Mouse (Mus musculus) frontal cortex, postnatal 10 days (tissue): ENCODE data around the gene Hs3st1.
A peak's percentile ranks its signal among the peaks of the same experiment; 100 is the strongest.

Experiments used
- DNase-seq, 2 experiments: peaks; one replicate each; pipeline ENCODE4 v3.0.0; 2022; ENCODE audit warnings: low spot score in 2 of 2, mixed read lengths in 1 of 2

Gene Hs3st1

DNA sequence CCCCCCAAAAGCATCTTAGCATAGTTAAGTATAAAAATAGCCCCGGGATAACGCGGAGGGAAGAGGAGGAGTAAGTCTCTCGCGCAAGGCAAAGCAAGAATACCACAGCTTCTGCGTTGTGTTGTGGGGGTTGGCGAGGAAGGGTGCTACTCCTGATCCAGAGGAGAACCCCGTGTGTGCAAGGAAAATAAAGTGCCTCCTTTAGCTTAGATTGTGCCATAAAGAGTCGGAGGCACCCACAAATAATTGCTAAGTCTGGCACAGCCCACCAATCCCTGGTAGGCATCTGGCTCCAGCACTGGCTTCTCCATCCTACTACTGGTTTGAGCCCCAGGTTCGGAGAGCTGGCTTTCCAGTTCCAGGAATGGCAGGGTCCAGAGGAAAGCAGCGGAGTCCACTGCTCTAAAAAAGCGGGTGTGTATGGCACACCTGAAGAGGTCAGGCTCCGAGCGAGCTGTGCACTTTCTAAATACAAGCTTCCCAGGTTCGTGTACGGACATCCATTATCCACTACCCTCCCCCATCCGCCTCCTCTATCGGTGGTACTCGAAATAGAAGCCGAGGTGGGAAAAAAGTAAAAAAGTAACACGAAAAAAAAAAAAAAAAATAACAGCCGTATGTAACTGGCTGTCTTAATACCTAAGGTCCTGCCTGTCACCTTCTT lies 111.9 kb downstream of the Hs3st1 start:
- no peak for DNase-seq

DNA sequence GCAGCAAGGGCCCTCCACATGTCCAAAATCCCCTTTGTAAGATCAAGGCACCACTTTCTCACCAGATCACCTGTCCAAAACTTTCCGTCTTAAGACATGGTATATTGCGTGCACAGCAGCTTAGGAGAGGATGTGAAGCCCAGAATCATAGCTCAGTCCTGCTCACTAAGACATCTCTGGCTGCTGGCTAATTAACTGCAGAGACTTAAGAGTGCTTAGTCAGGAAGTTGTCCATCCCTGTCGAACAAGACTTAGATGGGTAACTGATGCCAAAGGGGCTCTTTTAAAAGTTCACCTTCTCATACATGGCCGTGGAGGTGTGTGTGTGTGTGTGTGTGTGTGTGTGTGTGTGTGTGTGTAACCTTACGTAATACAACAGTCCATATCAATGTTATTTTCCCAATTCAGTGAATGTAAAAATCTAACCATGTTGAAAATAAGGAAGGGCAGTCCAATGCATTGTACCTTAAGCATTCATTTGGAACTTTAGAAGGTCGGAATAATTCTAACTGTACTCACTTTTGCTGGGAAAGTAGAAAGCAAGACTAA lies 113.0 kb downstream of the Hs3st1 start:
- DNase-seq: no peak

DNA sequence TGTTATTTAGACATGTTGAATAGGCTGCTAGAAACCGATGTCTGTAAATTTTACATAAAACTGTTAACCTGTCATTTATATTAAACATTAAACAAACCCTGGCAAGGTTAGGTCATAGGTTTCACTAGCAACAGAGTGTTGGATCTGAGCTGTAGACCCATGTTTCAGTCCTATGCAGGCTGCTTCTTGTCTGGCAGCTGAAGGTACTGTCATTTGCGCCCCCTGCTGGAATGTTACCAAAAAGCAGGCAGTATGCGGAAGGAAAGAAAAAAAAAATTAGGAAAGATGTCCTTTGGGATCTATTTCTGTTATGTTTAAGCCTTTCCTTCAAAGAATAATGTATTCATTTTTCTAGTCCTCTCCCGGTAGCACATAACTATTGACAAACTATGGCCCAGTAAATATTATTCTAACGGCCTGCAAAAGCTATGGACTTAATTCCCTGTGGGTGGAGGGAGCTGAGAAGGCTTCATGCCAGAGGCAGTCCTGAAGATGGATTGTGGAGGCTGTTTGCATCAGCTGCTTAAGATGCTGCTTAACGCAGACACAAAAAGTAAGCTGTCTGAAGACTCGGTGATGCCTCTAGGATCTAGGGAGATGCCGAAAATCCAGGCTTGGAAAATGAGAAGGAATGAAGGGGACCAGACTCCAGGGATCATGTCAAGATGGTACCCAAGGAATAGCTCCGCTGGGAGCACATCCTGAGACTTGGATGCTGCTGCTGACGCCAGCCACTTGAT lies 115.7 kb downstream of the Hs3st1 start:
- DNase-seq: peak in 1 of 2 experiments; percentile 65

DNA sequence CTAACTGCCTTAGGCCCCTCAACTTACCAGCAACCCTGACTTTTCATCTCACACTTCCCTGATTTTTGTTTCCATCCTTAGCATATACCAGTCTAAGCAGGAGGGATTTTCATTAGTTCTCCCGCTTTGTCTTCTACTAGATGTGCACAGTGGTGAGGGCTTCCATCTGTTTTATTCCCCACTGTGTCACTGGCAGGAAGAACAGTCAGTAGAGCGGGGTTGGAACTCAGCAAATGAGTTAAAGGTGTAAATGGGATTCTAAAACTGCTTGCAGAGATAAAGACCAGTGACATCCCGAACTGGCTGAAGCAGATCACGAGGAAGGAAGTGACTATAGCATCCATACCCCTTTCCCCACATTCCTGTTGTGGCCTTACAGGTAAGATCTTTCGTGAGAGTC lies 116.3 kb downstream of the Hs3st1 start:
- DNase-seq: no peak

DNA sequence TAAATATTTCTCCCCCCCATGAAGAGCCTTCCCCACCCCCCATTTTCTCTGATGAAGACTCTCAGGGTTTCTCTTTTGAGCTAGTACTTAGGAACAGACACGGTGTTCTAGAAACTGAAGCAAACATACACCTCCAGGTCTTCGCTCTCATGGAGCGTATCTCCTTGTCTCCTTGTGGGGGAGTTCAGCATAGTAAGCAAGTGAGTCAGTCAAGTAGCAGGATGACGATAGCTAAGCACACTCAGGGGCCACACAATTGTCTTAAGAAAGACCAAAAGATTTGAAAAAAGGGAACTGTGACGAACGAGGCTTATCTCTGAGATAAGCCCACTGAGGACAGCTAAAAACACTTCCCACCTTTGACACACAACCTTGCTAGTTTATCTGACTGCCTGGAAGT lies 117.4 kb downstream of the Hs3st1 start:
- no peak for DNase-seq

DNA sequence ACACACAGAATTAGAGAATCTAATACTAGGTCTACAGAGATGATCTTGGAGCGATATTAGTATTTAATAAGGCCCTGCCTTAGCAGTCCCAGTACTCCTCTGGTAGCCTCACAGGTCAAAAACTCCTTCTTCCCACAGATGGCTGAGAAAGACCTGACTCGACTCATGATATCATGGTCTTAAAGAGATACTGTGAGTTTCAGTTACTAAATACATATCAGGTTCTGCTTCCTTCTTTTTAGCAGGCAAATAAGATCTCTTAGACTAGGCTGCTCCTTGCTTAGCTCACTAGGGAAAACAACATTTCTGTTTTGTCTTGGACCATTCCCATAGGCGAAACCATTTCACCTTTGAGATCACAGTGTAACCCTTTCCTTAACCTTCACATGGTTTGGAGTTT lies 119.2 kb downstream of the Hs3st1 start:
- no peak for DNase-seq

DNA sequence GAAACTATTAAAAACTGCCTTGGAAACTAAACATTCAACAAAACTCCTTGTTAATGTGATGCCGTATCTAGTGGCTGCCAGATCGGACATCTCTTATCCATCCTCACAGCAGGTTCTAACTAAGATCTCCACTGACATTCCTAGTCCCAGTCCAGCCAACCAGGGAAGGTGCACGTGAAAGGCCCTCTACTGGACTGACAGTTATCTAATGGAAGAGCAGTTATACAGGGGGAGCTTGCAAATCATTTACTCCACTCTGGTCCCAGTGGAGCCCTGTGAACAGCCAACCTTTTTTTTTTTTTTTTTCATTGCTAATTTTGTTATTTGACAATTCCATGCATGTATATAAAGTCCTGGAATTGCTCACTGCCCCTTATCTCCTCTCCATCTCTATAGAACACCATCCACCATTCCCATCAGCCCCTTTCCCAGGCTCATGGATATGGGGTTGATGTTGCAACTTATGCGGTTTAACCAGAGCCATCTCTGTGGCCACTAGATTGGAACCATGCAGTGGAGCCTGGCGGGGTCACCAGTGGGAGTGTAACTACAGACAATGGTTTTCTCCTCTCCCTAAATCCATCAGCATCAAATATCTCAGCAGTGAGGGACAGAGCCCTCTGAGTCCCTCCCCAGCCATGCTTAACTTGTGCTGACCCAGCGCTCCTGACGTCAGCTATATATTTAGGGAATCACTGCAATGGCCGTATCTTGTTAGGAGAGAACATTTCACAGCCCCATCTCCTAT lies 120.8 kb downstream of the Hs3st1 start:
- no peak for DNase-seq

DNA sequence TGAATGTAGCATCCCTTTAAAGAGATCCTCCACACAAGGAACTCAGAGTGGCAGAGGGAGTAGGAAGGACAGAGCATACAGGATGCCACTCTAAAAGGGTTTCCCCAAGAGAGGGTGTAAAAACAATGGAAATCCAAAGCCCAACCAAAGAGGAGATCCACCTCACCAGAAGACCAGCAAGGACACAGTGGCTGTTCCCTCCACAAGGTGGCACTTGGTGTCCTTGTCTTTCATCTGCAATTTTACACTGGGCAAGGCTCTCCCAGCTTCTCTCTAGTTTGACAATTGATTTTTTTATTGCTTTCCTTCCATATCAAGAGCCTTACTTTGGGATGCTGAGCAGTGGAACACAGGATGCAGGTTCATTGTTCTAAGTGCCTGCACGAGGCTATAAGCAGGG lies 122.1 kb downstream of the Hs3st1 start:
- DNase-seq: no peak

DNA sequence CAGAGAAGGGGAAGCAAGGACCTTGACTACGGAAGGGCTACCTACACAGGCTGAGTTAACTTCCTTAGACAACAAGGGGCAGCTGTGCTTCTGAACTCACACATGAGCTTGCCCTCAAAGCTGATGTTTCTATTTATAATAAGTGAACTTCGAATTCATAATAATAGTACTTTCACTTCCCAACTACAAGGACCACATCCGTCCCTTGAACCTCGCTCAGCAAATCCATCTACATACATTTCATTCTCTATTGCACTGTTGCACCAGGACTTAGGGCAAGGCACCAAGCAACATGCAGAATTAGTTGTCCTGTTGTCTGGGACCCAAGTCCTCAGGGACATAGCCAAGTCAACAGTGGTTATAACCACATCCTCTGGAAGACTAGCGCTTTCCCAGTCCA lies 124.4 kb downstream of the Hs3st1 start:
- DNase-seq: no peak

DNA sequence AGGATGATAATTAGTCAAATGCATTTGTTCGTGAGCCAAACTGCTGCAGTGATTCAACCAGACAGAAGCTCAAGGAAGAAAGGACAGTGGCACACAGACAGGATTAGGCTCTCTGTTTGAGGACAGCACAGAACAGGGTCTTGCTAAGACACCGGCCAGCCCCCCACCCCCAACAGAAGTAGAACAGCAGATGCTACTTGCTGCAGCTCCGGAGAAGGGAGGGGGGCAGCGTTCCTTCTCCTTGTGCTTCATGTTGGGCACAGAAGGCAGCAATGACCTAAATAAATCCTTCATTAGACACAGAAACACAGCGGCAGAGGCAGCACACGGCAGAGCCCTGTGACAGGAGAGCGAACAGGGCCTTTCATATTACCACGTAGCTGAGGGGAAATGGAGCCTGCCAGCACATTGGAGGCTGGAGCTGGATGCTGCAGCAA lies 130.2 kb downstream of the Hs3st1 start:
- no peak for DNase-seq

DNA sequence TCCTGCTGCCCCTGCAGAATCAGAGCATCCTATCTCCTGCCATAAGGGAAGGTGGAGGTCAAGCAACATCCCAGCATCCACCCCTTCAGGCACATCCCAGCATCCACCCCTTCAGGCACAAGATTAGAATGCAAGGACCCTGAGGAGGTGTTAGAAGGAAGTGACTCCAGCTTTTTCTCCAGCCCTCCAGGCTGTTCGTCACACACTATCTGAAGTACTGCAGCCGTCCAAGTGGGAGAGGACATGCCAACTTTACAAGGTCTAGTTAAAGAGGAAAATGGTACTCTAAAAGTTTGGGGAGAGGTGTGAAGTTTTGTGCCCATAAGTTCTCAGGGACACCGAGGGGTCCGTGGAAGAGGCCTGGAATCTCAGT lies 131.1 kb downstream of the Hs3st1 start:
- DNase-seq: no peak

DNA sequence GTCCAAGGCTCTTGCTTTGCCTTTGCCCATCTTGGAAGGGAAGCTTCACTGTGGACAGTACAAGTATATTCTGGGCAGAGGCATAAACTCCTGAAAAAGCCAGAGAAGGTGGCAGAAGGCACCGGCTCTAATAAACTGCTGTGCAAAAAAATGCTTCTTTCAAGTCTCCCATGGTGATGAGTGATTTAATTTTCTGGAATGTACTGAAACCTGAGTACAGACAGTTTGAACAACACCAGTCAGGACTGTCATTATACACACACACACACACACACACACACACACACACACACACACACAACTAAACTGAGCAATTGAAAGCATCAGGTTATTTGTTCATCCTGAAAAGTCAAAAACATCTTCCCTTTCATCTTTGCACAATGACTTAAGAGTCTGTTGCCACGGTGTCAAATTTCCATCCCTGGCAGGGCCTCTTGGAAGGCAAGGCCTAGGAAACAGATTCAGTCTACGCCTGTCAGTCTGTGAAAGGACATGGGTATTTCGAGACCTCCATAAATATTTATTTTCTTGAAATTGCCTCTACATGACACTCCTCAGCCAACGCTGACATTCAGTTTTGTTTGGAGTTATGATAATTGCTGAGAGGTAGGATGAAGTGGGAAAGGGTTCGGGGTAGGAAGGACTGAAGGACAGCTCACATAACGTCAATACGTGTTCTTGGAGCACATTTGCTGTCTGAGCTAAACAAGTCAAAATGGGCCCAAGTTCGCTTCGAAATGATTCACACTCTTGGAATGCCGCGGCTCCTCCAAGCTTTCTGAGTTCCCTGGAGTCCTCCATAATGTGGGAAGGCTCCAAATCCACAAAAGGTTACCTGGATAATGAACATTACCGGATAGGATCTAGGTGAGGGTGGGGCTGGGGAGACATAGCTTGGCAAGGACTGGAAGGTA lies 131.7 kb downstream of the Hs3st1 start:
- DNase-seq: no peak

DNA sequence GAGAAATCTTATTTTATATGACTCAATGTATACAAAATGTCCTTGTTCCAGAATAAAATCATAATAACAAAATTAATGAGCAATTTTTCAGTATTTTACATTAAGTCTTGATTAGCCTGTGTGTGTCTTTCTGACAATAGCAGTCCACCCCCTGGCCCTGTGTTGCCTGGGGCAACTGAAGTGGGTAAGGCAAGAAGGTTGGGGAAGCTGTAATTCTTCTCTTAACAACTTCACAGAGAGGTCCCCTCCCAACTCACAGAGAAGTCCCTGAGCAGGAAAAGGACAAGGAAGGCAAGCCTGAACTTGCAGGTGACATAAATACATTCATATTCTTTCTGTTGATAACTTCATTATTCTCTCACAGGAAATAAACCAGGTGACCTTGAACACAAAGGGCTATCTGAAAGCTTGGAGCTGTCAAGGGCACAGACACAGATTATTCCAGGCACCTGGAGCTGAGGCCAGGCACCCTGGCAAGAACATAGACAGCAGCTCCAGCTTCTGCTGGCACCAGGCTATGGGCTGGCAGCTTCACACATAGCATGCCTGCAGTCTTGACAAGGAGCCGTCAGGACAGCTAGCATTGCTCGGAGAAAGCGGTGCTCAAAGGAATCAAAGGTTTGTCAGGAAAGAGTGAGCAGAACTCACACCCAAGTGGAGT lies 134.9 kb downstream of the Hs3st1 start:
- DNase-seq: no peak

DNA sequence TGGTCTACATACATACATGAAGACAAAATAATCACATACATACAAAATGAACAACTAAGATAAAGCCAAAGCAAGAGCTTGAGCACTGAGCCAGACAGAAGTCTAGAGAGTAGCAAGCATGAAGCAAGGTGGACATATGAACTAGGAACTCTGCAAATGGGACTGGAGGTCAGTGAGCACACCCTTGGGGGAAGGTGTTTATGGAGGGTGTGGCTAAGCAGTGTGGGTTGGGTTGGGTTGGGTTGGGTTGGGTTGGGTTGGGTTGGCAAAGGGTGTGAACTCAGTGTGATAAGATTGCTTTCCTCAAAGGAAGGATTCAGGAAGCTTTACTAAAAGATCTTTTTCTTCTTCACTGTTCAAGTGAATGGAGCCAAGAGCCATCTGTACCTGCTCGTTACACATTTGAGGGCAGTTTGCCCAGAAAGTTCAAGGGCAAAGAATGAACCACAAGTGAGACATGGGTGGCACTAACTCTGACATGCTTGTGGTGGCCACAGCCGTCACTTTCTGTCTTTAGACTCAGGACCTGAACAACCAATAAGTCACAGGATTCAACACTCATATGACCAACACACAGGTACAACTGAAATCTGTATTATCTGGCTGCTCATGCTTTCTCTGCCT lies 137.8 kb downstream of the Hs3st1 start:
- no peak for DNase-seq

DNA sequence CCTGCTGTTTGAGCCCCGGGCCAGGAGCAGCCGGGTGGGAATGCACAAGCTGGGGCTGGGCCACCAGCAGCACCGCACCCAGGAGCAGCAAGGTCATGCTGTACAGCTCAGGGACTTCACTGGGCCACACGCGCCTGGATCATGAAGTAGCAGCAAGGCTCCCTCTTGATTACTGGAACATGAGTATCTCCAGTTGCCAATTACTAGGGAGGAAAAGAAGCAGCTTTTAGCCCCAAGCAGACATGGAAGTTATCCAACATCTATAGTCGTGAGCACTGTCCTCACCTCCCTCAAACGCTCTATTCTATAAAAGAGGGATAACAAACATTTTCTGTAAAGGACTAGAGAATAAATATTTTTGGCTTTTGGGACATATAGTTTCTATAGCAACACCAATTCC lies 140.1 kb downstream of the Hs3st1 start:
- no peak for DNase-seq

DNA sequence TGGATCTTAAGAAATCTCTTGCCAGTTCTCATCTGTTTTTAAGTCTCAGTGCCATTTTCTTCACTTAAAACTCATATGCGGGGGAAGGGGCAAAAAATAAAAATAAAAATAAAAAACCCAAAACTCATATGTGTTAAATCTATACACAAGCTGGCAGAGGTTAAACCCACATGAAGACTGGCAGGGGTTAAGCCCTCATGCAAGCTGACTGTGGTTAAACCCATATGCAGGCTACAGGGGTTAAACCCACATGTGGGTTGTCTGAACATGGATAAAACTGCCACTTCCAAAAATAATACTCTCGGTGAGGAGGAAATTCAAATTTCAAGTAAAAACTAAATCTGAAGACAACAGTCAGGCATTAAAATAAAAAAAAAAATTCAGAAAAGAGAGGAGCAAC lies 141.7 kb downstream of the Hs3st1 start:
- DNase-seq: no peak

DNA sequence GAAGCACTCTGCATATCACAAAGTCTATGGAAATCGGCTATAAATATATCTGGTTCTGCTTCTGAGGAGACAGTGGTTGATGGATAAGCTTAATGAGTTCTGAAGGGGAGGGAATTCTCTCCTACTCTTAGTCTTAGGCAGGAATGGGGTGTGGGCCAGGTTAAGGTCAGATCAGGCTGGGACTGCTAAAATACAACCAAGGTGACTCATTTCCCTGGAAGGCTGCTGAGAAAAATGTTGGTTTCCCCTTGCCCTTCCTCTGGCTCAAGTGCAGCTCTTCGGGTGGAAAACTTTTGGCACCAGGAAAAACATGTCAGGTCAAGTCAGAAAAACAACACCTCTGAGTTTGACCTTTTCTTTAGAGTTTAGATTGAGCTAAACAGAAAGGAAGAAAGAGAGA lies 143.0 kb downstream of the Hs3st1 start:
- DNase-seq: no peak

DNA sequence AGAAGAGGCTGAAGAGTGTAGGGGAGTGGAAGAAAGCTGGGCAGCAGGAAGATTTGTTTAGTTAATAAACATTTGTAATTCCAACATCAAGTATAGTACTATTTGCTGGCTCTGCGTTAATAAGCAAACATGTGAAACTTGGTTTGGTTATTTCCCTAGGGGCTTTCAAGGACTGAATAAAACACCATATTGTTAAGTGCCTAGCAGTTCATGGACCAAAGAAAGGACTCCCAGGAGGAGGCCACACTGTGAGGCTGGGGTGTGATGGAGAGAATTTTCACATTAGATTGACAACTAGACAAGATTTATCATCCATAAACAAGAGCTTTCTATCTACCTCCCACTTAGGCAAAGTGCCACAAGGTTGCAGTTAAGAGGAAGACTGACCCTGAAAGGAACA lies 147.0 kb downstream of the Hs3st1 start:
- no peak for DNase-seq

DNA sequence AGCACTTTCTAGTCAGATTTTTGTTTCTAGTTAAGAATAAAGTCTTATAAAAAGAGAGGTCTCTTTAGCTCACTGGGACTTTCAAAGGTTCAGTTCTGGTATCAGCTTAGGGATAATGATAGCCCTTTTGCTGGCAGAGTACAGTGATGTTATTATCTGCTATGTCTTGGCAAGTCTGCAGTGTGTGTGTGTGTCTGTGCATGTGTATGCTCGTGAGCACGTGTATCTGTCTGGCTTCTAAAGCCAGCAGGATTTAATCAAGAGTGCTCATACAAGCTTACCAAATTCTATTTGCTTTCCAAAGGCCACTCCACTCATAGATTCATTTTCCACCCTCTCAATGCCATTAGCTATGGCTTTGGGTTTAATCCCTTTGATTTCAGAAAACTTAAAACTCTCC lies 160.5 kb downstream of the Hs3st1 start:
- DNase-seq: no peak
